Mouse (Mus musculus) v-Abl transformed pro-B cells (cell line): ENCODE results near the gene Krt15.

Experiments used
- in situ Hi-C, 2 experiments: fragments of 400-800 bp; cut with MboI; formaldehyde crosslinking; loops; one replicate each; pipeline ENCODE4 v1.15.1; 2025; ENCODE audit not compliant: unreplicated experiment in 2 of 2

The Krt15 gene

DNA sequence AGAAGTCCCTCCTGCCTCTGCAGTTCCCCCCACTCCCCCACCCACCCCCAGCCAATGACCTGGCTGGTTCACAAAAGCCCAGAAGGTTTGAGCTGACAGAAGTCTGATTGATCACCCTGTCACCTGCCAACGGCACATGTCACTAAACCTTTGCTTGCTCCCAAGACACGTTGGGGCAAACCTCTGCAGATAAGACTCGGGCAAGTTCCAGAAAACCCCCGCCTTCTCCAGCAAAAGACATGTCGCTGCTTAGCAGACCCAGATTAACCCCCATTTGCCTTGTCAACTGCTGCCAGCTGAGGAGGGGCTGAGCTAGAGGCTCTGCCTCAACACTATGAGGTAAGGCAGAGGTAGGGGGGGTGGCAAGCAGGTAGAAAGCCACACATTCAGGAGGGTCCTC lies 831 bp upstream of the Krt15 start:
- in situ Hi-C loops: no loop called here

DNA sequence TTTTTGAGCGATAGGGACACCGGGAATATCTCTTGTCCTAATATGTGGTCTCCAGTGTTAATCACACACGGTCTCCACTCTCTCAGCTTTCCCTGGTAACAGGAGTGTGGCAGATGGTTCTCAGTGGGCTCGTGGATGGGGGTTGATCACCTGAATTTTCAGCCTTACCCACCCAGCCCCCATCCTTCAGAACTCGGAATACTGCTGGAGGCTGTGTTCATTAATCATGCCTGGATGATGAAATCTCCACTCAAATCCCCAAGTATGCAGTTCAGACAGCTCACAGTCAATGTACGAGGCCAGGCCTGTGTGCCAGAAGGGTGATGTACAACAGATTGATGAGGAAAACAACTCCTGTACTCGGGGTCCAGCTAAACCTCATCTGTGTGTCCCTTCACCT lies 10.8 kb downstream of the Krt15 start:
- in situ Hi-C loops: no loop called here

DNA sequence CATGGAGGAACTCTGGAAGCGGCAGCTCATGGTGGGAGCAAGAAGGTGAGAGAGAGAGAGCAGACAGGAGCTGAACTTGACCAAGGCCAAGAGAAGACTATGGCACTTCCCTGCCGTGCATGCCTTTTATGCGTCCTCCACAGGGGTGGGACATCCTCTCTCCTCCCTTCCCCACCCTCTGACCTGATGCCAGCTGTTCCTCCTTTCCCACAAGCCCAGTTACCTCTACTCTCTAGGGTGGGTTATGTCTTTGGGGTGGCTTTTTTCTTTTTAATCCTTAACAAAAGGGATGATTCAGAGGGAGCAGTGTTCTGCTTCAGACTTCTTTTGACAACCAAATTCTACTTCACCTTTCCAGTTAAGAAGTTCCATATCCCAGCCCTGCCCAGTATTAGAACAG lies 14.3 kb downstream of the Krt15 start, which contains the start of gene Krt13:
Gene Krt13 (minus strand): TSS at position 101 of the 400 bp plus-strand sequence.
- in situ Hi-C loops: no loop called here

DNA sequence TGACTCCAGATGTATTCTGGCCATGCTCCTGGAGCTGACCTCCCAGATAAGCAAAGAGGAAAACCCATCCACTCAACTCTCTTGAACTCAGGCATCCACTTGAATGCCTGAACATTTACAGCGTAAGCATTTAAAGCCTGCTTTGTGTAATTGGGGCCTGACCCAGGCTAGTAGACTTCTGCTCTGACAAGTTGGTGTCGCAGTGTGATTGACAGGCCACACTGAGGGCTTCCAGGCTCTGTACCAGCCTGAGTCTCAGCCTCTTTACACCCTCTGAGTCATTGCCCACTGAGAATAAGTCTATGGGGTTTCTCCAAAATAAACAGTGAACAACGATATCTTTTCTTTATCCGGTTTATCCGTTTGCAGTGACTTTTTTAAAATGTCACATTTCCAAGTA lies 15.4 kb downstream of the Krt15 start:
- in situ Hi-C loops: no loop called here

DNA sequence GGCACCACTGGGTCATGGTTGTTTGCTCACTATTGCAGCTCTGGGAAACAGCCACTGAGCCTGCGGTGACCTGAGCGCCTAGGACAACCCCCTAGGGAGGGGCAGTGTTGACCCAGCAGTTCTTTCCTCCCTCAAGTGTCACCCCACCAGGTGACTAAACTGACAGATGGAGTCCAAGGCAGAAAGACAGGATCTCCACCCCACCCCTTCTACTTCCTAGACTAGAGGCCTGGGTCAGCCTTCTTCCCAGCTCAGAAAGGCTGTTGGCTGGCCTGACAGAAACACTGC lies 22.0 kb downstream of the Krt15 start:
- in situ Hi-C loops: no loop called here

DNA sequence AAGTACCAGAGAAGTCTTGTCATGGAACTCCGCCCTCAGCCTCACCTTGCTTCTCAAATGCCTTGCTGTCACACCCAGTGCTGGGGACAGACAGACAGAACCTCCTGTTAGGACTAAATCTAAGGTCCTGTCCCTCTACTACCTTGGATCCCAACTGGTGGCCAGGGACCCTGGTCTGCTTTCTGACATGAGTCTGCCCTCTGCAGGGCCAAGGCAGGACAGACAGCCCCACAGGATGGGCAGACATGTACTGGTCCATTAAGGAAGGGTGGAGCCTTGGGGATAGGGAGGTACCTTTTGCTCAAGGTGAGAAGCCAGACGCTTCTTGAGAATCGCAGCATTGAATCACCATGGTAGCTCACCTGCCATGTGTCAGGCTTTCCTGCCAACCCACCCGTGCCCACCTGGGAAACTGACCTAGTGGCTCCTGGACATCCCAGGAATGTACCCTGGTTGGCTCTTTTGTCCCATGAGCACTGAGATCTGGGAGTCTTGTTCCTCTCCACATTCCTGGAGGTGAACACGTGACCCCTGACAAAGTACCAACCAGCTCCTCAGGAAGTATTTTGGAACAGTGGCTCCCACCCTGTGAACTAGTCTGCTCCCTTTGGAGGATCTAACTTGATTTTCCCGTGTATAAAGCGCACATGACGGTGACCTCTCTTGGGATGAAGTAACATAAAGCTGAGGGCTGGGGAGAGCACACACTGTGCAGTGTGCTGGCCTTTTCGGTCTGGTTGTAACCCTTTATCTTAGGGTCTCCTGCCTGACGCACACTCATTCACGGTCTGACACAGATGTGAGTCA lies 22.6 kb downstream of the Krt15 start:
- in situ Hi-C loops: no loop called here

DNA sequence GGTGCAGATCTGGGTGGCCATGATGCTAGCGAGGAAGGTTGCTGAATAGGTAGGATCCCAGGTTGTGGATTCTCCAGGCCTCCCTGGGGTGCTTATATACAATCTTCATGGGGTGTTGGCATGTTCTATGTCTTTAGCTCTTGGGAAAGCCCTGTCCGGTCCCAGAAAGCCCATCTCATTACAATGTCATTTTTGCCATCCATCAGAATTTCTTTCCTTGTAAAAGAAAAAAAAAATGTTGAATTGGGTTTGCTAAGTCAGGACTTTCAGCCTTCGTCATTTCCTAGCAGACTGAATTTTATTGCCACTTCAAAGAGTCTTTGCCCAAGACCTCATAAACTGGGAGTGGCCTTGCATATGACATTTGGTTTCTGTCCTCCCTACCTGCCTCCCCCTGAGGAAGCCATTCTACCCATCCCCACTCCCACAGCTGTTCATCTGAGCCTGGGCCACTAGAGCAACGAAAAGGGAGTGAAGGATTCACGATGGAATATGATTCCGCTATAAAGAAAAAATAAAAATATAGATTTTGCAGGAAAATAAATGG lies 30.1 kb downstream of the Krt15 start, which contains the start of gene Krt36:
Gene Krt36 (minus strand): TSS at position 51 of the 547 bp plus-strand sequence.
- in situ Hi-C loops: no loop called here

DNA sequence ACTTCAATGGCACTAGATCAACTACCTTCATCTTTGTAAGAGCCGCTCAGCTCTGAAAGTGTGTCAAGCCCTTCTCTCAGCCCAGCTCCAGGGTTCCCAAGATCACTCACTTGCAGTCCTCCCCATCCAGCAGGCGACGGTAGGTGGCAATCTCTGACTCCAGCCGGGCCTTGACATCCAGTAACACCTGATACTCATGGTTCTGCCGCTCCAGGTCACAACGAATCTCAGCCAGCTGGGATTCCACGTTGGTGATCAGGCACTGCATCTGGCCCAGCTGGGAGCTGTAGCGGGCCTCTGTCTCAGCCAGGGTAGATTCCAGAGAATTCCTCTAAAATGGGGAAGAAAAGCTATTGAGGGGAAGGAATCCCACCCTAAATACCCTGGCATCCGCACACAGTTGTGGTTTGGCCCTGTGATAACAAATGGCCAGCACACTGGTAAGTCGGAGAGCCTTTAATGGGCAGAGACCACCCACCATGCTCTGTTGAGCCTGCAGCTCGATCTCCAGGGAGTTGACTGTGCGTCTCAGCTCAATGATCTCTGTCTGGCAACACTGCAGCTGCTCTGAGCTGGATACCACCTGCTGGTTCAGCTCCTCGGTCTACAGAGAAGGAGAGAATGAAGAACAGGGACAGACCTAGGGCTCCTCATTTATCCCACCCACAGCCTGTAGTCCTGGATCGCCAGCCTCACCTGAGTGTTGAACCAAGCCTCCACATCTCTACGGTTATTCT lies 32.9 kb downstream of the Krt15 start:
- in situ Hi-C loops: no loop called here

DNA sequence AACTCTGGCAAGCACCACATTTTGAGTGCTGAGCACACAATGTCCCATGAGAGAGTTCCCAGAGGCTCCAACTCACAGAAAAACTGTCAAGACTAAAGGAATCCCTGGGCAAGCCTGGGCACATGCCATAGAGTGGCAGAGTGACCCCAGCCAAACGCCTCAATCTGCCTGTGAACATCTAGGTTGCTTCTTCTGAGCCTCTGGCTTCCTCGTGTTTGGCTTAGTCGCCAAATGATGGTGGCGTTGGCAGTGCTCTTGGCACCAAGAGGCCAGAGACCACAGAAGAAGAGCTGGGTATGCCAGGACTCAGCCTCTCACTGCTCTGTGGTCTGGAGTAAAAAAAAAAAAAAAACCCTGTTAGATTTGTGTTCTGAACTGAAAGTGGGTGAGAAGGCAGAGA lies 35.3 kb downstream of the Krt15 start:
- in situ Hi-C loops: no loop called here

DNA sequence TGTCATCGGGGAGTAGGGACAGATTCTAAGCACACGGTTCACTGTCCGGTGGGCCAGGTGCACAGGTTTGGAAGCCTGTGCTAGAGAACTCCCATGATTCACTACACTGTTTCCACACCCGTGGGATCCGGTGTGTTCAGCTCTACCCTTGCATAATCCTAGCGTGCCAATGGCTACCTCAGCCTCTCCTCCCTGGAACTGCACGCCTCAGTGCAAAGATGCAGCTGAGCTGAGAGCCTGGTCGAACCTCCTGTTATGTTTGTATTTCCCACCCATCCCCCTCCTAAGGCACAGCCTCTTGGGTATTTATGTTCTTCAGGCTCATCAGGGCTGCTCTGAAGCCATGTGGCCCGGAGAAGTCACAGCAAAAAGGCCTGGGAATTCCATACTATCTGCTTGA lies 37.9 kb downstream of the Krt15 start:
- in situ Hi-C loops: no loop called here

DNA sequence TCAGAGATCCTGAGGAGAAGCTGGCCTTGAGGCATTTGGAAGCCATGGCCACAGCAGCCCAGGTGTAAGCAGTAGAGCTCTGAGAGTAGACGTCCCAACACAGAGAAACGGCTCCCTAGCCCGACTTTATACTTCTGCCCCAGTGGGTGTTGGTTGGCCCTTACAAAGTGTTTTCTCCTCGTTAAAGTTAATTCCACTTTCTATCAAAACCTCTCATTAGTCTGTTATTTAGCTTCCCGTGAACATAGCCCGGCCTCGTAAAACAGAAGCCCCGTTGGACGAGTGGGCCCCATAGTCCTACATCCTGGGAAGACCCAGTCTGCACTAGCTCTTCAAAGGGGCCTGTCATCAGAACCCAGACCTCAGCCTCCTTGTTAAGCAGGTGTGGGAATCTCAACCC lies 39.6 kb downstream of the Krt15 start, which contains the start of gene Krt35:
Gene Krt35 (minus strand): TSS at position 101 of the 400 bp plus-strand sequence.
- in situ Hi-C loops: no loop called here

DNA sequence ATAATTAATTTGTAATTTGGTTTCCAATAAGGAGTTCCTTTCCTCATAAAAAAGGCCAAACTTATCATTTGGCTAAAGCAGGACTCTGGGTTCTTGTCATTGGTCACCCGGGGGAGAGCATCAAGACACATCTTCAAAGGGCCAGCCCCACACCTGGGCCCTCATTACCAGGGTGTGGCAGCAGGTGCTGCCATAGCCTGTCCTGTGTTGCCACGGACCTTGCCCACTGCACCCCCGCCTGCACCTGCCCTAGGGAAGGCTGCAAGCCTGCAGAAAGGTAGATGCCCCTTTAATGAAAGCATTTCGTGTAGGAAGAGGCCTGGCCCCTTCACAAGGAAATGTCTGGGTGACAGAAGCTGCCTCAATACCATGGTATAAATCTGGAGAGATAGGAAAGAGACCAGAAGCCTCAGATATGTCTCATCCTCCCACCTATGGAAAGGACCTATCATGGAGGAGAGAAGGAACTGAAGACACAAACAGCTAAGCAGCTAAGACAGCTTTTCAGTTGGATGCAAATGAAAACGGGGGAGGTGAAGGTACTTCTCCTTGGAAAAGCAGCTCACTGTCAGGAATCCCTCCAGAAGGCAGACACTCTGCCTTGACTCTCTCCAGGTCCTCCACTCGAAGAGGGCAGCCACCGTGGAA lies 47.2 kb downstream of the Krt15 start:
- in situ Hi-C loops: no loop called here

DNA sequence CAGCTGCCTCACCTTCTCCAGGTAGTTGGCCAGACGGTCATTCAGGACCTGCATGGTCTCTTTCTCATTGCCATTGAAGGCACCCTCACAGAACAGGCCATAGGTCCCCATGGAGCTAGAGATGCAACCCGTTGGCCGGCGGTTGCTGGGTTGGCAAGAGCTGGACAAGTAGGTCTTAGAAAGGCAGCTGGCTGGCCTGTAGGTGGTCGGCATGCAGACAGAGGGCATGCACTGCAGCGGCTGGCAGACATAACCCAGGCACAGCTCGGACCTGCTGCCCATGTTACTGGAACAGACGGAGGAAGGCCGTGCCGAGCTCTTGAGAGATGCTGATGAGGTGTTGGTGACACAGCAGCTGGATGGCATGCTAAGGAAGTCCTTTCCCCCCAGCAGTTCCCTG lies 47.9 kb downstream of the Krt15 start, which contains the start of gene Krt32:
Gene Krt32 (minus strand): TSS at position 366 of the 400 bp plus-strand sequence.
- in situ Hi-C loops: no loop called here
